Mouse (Mus musculus): ENCODE measurements around the gene Mzt1. TPM values are rescaled to one million over a fixed set of nuclear protein-coding genes. Genes with fewer than 3 reads are reported as not detected.
A peak's percentile ranks its signal among the peaks of the same experiment; 100 is the strongest.

The Mzt1 gene
- total RNA-seq, 2 experiments from 2014 or later = 35.6 to 44.1 TPM

DNA sequence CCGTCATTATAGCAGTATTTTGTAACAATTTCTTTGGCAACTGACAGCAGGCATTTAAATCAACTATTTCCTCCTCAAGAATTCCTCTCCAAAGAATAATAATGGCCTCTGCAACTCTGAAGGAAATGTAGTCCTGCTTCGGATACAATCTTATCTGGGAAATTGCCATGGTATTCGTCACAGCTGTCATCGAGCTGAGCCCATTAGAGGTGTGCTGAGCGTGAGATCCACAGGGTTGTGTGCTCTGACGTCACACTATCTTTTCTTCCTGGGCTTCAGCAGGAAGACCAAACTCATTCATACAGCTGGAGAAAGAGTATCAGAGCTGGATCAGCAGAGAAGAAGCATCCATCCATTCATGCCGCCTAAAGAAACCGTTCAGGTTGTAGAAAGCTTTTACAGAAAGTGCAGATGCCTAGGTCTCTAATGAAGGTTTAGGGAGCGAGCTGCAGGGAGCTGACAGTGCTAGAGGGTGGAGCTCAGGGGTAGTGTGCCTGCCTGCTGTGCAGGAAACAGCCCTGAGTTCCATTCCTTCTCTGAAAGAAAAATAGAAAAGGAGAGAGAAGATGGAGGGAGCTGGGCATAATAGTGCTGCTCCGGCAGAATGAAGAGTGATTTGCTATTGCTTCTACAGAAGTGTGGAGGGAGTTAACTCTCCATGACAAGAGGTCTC is 26.7 kb downstream of the Mzt1 start:
- DNase-seq = peak; percentile 26 to 36
- intact Hi-C loops (cut with DNase I) = loop anchor here (2.0 kb wide), 1 partner anchor 836 kb away; no protein-coding TSS in a partner anchor

DNA sequence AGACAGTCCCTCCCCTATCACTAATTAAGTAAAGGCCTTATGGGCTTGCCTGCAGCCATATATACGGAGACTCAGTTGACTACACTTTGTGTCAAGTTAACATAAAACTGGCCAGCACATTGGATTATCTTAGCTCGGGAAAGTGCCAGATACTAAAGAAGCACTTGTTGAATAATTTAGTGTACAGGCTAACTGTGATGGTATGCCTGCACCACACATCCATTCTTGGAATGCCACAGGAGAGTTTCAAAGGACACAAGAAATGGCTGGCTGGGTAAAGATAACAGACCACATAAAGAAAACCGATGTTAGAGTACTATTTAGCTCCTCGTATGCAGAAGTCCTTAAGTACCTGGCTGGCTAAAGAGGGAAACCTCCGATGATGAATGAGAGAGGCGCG is 27.2 kb downstream of the Mzt1 start:
- DNase-seq = no peak
- intact Hi-C loops (cut with DNase I) = loop anchor here (2.0 kb wide), 1 partner anchor 836 kb away; no protein-coding TSS in a partner anchor

DNA sequence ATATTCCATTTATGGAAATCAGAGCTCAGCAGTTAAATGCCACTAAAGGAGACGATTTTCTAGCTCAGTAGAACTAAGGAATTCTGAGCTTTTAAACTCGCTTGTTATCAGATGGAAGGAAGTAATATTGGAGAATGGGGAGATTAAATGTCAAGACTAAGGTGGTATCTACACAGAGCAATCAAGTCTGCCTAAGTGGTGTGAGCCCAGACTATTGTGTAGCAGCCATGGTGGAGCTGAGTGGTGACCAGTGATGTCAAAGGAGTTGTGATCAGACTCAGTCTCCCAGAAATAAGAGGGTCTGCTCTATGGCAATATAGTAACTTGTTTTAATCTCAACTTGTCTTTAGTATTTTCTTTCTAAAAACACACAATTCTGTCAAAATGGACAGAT is 35.0 kb downstream of the Mzt1 start:
- intact Hi-C loops (cut with DNase I) = loop anchor here (5.0 kb wide), 1 partner anchor 59 kb away; no protein-coding TSS in a partner anchor
- DNase-seq = no peak

DNA sequence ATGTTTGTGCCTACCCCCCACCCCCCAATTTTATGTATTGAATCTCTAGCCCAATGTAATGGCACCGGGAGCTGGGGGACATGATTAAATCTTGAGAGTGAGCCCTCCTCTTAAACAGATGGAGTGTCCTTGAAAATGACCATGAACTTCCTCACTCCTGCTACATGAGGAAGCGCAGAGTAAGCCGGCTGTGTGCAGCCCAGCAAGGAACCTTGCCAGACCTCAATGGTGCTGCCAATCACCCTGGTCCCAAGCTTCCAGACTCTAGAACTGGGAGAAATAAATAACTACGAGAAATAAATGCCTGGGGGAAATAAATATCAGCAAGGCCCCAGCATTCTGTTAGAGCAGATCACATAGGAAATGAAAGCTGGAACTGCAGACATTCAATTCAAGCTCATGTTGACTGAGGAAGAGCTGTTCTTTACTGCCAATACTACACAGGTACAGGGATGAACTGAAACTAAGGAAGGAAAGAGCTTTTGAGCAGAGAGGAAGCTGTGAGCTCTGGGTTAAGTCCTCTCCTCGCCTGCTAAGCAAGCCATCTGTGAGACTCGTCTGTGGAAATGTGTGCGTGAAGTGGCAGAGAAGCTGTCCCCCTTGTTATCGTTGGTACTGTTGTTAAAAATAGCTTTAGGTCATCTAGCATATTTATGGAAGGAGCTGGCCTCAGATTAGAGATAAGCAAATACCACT is 35.6 kb downstream of the Mzt1 start:
- DNase-seq = peak; percentile 58 to 64
- intact Hi-C loops (cut with DNase I) = loop anchor here (5.0 kb wide), 1 partner anchor 58 kb away; no protein-coding TSS in a partner anchor

DNA sequence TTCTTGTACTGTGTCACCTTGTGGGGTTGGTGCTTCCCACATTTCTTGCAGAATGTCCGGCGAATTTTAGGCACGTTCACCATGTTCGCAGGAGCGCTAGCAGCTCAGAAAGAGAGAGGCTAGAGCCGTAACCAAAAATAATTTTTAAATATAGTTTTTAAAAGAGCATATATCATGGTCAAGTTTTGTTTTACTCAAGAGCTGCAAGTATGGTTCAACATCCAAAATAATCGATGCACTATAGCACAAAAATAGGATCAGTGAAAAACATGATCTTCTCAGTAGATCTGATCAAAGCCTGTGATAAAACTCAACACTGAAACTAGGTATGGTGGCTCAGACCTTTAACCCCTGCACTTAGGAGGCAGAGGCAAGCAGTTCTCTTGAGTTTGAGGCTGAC is 51.7 kb downstream of the Mzt1 start, which contains the start of gene Rpl36a-ps1:
Gene Rpl36a-ps1, minus strand, starts transcription at position 101 of the 400 bp plus-strand sequence.
- no peak for DNase-seq
- intact Hi-C loops (cut with DNase I) = no loop called here

DNA sequence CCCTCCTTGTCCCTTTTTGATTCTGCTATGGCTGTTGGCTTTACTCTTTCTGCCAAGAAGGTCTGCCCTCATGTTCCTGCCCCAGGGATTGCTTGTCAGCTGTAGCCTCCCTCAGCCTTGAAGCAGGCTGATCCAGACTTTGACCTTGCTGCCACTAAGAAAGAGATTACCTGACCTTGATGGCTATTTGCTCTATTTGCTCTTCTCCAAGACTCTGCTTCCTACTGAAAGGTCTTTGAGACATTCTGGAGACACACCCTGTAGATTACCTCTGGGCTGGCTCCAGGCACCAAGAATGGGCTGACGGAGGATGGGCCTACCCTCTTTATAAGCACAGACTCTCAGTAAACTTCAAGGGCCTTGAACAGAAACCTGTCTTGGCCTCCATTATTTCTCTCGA is 53.5 kb downstream of the Mzt1 start:
- DNase-seq = no peak
- intact Hi-C loops (cut with DNase I) = no loop called here

DNA sequence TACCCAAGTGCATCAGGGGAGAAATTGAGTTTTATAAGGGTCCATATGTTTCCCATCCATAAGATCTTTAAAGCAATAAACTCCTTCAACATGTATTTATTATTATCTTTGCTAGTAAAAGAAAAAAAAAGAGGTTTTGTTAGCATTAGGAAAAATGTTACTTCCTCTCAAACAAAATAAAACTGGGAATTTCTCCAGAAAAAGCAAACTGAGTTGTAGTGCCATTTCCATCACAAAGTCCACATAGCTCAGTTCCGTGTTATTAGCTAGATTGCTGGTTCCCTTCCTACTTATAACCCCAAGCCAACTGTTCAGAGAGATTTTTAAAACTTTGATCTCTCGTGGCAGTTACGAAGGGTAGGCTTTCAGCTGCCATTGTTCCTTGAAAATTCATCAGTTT is 55.3 kb downstream of the Mzt1 start:
- intact Hi-C loops (cut with DNase I) = no loop called here
- no peak for DNase-seq

DNA sequence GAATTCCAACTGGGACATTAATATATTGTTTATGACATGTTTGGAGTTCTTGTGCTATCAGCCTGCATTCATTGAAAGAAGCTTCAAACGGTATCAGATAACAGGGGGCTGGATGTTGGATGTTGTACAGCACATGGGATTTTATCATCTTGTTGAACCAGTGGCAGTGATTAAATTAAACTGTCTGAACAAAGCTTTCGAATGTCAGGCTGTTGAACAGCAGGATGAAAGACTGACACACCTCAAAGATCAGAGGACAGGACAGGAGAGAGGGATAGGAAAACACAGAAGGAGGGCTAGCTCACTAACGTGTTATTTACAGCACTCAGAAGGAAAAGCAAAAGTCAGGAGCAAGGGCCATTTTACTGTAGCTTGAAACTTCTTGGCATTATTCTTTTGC is 56.1 kb downstream of the Mzt1 start:
- DNase-seq = no peak
- intact Hi-C loops (cut with DNase I) = no loop called here

Other genes with a start within 250 kb of the Mzt1 start
- 1 to 10 TPM; 4.8 to 6.3 TPM for gene Rpl36a-ps1, start 51.8 kb downstream of the Mzt1 start, total RNA-seq (2021)
- gene Bora, start 88 bp upstream of the Mzt1 start, total RNA-seq (2021) = 1 to 10 TPM; 5.3 to 7.1 TPM
- 1 to 10 TPM; 7.7 to 9.2 TPM for gene Pibf1, start 53.3 kb upstream of the Mzt1 start, total RNA-seq (2021)
- gene Dis3, start 53.6 kb upstream of the Mzt1 start, total RNA-seq (2021) = 10 to 100 TPM; 14.6 to 16.9 TPM